Mouse (Mus musculus): ENCODE results near the gene Ube4a.

Ube4a gene

DNA sequence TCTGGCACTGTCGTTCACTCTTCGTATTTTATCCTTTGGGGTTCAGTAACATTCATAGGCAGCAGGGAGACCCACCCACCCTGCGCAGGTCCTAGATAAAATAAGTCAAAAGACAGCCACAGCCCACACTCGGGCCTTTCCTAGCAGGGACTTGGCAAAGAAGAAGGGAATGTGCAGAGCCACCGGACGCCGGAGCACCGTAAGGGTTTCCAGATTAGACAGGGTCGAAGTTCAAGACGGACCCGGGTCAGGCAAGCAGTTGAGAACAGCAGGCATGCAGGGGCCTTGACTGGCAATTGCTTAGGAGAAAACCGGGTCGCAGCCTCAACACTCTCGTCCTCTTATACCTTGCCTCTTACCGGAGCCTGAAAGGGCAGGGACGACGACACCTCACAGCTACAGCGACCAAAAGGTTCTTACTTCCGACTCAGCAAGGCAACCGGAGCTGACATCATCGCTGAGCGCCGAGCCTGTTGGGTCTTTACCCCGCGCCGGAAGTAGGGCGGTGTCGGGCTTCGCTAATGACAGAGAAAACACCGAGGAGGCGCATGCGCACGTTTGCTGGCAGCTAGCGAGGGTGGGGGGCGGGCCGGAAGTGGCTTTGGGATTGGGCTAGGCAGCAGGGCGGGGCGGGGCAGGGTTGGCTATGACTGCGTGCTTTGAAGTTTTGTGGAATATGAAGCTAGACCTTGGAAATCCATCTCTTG is at the start of gene Ube4a:
TSS of gene Ube4a (minus strand) at position 475 of the 707 bp plus-strand sequence.
- peak; percentile 99 for DNase-seq (ENCODE audit: low spot score)

DNA sequence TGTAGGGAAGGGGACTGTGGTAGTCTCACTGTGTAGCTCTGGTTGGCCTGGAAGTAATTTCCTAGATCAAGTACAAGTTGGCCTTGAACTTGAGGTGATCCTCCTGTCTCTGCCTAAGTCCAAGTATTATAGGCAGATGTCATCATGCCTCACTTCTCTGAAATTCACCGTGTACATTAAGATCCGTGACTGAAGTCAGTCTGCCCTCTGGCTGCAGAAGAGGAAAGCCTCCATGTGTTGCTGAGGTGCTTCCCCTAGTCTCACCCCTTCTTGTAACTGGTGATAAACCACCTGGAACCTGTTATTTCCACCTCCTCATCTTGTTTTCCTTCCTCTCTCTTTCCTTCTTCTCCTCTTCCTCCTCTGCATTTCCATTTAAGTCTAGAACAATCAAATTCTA is 49.5 kb upstream of the Ube4a start:
- DNase-seq (ENCODE audit: low spot score): no peak

DNA sequence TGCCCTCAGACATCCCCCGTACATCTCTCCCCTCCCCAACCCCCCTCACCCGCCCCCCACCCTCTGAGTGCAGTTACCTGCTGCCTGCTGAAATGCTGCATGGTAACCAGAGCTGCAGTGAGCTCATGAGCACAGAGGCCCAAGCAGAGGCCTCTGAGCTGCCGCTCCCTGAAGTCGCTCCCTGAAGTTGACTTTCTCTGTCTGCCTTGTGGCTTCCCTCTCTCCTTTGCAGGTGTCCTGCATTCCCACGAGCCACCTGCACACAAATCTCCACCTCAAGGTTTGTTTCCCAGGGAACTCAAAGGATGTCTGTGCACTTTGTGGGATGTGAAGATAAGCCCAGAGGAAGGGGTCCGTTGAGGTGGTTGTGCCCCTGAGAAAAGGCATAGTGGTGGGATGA is 45.9 kb upstream of the Ube4a start:
- DNase-seq (ENCODE audit: low spot score): no peak

DNA sequence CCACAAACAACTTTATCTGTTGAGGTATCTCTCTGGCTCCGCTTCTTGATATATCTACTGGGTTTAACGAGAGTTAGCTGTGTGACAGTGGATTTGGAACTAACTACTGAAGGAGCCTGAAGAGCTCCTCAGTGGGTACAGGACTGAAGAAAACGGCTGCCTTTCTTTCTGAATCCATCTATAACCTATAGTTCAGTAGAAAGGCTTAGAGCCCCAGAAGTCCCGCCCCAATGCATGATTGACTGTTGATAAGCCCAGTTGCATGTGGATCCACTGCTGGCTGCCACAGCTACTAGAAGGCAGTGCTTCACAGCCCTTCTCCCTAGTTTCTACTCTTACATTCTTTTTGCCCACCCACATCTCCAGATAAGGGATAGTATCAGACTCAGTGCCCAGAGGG is 45.1 kb upstream of the Ube4a start:
- DNase-seq (ENCODE audit: low spot score): no peak

DNA sequence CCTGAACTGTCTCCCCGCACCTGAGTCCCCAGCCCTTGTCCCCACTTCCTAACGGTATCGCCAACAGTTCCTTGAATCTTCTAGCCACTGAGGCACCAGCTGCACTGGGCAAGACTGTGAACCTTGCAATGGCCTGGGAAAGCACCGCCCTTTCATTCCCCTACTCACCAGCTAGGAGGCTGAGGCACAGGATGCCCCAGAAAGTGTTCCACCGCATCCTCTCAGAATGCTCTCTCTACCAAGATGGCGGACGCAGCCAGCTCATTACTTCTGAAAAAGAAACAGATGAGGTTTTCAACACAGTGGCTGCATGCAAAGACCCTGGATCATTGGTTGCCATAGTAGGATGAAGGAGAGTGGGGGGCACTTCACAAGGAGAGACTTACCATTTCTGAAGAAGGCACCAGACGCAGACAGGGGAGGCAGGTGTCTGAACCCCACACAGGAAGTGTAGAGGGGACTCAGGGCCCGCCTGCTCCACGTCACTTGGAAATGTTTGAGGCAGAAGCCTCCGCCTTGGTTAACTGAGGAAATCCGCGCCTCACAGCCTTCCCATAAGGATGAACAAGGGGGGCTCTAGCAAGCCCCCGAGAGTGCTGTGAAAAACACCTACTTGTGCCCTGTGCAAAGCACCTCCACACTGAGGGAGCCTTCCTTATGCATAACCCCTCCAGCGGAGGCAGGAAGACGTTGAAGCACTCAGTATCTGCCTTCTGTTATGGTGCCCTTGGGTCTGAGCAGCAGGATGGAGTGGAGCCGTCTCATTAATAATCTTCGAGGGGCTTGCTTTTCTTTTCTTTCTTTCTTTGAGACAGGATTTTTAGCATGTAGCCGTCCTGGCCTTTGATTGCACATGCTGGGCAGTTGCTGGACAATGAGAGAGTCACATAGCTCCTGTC is 44.0 kb upstream of the Ube4a start, which contains the start of gene Cd3e:
TSS of gene Cd3e (minus strand) at position 448 of the 899 bp plus-strand sequence.
- DNase-seq (ENCODE audit: low spot score): no peak

DNA sequence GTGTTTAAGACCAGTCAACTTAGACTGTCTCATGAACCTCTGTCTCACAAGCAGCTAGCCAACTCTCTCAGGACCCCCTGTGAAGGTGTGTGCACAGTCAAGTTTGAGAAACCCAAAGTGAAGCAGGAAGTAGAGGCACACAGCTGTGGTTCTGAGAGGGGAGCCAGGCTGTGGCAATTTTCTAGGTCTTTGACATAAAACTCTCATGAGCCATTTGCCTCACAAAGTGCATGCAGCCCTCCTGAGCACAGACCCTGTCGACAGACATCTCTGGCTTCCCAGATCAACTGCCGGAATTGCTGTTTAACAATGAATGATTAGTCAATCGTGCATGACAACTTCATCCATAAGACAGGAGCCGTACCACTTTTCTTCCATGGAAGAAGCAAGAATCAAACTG is 42.9 kb upstream of the Ube4a start:
- DNase-seq (ENCODE audit: low spot score): no peak

DNA sequence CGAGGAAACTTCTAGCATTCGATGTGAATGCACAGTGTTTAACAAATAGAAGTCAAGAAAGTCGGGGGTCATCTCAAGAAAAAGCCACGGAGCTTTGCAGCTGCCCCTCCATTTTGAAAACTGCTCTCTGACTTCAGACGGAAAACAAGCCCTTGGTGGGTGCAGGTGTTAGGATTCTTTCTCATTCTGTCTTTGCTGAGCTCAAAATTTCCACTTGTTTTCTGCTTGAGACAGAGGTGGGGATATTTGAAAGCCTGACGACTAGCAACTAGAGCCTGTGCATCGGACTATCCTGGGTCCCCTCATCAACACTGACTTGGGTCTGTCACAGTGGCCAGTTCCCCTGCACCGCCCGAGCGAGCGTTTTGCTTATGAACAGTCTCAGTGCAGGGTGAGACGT is 42.0 kb upstream of the Ube4a start:
- DNase-seq (ENCODE audit: low spot score): no peak

DNA sequence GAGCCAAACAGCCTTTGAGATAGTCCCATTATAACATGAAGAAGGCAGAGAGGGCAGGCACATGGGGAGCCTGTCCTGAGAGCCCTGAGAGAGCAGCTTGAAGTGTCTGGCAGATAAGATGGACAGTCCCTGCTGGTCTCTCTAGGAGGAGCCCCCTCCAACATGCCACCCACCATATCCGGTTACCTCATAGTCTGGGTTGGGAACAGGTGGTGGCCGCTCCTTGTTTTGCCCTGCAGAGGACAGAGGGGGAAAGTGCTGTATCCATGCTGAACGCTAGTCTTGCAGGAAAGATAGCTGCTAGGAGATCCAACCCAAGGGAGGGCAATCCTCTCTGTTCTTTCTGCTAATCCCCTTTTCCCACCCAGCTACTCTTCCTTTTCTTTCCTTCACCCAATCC is 34.8 kb upstream of the Ube4a start:
- no peak for DNase-seq (ENCODE audit: low spot score)

DNA sequence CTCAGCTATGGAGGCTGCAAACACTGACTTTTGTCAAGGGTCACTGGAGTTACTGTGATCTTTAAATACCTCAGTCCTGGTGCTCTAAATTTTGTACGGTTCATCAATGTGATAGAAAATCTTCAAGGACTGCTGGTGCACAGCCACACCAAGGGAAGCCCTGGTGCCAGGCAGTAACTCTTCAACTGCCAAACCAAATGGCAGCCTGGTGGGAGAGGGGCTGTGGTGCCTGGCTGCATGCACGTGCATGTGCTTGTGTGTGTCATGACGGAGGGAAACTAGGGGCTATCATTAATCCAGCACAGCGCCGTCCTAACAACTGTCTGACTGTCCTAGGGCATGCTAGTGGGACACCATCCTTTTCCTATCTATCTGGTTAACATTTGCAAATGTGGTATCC is 34.4 kb upstream of the Ube4a start:
- DNase-seq (ENCODE audit: low spot score): no peak

DNA sequence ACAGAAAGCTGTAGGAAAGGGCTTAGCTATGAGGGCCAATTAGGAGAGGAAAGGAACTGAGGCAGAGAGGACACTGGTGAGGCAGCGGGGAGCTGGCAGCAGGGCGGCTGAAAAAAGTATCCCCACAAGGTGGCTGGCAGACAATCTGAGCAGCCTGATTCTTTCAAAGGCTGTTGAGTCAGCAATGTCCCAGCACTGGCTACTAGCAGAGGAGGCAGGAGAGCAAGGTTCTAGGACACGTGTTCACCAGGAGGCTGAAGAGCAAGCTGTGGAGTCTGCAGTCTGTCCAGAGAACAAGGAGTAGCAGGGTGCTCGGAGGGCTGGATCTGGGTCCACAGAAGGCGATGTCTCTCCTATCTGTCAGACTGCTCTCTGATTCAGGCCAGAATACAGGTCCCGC is 33.8 kb upstream of the Ube4a start:
- DNase-seq (ENCODE audit: low spot score): peak; percentile 6

DNA sequence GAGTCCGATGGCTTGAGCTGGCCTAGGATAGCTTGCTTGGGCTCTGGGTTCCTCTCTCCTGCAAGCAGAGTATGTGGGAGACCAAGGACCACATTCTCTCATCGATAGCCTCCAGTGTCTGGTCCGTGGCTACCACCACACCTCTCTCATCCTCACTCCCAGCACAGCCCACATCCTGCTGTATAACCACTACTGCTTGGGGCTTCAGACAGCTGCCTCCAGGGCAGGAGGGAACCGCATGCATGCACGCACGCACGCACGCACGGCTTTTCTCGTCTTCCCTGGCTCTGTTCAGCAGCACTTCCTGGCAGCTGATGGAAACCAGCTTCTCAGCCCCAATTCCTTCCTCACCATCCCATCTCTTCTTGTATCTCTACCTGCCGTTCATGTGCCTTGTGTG is 32.7 kb upstream of the Ube4a start:
- DNase-seq (ENCODE audit: low spot score): no peak

DNA sequence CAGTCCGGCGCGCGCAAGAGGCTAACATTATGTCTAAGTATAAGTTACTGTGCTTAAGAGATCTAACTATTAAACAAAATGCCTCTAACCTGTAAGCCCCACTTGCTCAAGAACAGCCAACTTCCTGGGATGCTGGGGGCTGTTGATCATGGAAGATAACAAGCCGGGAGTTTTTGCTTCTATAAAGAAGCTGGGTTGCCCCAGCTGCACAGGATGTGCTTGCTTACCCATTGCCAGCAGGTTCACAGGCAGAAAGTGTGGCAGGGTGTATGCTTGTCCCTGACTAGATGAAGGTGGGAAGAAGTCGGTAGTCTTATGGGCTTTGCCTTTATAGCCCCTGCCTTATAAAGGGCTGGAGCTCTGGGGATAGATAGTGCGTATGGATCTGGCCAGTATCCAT is 31.2 kb upstream of the Ube4a start:
- DNase-seq (ENCODE audit: low spot score): no peak

DNA sequence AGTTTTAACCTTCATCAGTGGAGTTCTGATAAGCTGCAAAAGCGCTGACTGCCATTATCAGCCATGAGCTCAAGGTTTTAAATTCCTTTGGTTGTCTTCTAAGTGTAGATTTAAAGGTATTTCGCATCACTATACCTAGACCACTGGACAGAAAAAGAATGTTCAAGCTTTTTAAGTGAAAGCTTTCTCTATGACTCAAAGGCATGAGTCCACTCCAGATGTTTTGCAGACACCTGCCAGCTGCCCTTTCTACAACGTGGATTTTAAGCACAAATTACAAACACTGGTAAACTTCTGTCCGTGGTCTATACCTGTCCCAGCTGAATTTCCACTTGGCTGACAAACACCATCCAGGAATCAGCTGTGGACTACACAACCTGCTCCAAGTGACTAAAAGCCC is 29.6 kb upstream of the Ube4a start:
- DNase-seq (ENCODE audit: low spot score): no peak

DNA sequence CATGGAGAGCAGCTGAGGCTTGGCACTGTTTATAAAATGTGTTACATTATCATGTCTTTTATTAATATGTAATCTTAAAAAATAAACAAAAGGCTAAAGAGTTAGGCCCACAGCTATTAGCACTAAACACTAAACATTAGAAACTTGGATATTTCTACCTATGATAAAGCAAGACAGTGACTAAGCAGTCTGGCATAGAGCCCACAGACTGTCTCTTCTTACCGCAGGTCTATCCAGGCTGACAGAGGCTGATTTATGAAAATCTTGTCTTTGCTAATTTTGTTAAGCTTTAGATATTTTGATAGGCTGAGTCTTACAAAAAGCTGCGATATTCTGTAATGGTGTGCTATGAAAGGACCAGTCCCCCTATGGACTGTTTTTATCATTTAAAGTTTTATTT is 27.9 kb upstream of the Ube4a start:
- no peak for DNase-seq (ENCODE audit: low spot score)

DNA sequence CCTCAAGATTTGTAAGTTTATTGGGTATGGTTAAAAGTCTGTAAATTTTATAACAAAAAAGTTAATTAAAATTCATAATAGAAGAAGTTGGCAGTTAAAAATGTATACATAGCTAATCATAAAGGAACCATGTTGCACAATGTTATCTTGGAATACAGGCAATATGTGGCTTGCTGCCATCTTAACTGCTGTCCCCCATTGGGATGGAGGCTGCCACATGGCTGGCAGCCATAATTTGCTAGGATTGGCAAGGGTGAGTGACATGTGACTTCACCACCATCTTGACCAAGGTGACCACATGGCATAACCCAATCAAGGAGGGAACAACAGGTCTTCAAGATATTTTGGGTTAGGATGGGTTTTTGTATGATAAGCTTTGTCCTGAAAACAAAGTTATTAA is 26.9 kb upstream of the Ube4a start:
- DNase-seq (ENCODE audit: low spot score): no peak

DNA sequence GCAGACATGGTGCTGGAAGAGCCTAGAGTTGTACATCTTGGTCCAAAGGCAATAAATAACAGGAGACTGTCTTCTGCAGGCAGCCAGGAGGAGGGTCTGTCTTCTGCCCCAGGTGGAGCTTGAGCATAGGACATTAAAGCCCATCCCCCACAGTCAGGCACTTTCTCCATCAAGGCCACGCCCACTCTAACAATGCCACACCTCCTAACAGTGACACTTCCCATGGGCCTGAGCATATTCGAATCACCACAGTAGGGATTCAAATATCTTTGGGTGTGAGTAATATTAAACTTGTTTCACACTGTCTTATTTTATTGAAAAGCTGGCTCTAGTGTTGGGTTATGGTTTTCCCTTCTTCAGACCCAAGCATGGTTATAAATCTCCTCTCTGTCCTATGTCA is 26.4 kb upstream of the Ube4a start:
- no peak for DNase-seq (ENCODE audit: low spot score)

DNA sequence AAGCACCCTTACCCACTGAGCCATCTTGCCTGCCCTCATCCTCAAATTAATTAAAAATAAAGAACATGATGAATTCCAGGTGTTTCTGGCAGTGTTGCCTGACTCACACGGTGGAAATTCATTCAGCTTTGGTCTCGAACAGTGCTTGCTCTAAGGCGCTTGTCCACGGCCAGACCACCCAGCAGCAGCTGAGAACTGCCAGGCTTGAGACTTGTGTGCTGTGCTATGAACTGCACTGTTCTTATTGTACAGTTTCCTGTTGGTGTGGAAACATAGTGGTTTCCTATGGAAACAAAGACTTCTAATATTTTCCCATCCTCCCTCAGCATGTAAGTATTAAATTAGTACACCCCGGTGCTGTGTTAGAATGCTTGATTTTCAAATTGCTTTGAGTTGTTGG is 21.6 kb upstream of the Ube4a start:
- no peak for DNase-seq (ENCODE audit: low spot score)

DNA sequence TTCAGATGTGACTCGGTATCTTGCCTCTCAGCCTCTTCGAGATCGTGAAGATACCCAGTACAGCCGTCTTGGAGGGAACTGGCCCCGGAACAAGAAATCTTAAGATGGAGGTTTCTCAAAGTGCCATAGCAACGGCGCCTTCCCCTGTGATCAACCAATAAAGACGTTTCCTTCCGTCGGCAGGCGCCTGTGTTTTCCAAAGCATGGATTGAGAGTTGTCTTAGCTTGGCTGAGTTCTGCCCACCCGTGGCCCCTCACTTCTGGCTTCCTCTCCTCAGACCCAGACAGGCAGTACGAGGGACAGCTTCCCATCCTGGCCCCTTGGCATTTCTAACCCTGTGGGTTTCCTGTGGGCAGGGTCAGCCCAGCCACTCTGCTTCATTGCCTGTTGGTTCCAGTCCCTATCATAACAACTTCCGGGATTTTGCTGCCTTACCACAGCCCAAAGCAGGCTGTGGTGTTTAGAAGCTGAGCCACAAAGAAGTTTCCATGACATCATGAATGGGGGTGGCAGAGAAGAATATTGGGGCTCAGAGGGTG is 20.9 kb upstream of the Ube4a start:
- DNase-seq (ENCODE audit: low spot score): peak; percentile 7

DNA sequence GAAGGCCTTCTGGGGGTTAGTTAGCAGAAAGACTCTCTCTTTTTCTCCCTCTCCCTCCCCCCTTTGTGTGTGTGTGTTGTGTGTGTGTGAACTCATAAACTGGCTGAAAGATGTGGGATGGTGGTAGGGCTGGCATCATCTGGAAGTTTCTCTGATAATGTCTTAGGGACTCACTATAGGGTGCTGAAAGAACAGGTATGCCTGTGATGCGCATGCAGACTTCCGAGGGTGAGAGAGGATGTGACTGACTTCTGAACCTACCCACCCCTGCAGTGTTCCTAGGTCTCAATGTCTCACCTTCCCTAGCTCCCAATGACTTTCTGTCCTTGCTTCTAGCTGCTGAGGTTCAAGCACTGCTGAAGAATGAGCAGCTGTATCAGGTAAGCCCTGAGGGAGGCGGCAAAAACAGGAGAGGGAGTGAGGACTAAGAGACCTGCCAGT is 20.3 kb upstream of the Ube4a start:
- no peak for DNase-seq (ENCODE audit: low spot score)

DNA sequence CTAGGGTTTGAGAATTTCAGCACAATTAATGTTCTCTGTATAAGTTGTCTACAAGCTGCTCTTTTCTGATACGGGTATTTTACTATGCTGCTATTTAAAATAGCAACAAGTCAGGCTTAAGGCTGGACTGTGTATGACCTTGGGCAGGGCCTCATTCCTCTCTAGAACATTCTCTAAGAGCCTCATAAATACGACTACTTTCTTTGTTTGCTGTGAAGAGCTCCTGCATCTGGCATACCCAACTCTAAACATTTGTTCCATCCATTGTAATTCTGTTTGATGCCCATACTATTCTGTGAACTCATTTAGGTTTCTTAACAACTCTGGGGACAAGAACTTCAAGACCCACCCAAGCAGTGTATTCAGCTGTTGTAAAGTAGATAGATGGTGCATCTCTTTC is 17.6 kb upstream of the Ube4a start:
- no peak for DNase-seq (ENCODE audit: low spot score)

DNA sequence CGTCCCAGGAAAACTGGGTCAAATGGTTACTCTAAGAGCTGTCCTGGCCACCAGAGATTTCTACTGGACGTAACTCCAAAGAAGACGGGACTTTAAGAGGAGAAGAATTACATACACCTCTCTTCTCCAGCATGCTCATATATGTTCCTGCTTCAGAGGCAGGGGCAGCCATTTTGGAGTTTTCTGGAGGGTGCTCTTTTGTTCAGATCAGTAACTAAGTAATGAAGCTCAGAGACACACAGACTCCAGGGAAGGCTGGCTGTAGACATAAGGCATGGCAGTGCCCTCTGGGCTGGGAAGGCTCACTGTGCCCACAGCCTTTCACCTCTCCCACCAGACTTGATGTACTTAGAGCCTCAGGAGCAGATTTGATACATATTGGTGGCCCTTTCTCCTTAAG is 17.1 kb upstream of the Ube4a start:
- DNase-seq (ENCODE audit: low spot score): no peak

DNA sequence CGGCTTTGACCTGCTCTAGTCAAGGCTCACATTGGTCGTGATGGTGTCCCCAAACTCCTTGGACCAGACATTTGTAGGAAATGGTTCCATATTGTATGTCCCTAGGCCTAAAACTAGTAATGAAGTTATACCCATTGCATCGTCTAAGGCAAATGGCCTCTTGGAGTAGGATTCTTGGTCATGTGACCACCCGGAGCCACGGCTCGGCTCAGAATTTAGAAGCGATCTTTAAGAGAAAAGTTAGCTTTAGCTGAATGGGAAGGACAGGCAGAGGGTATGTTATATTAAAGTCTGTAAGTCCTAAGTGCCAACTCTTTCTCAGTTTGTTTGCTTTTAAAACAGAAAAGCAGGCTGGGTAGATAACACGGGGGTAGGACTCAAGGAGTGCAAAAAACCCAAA is 16.7 kb upstream of the Ube4a start:
- DNase-seq (ENCODE audit: low spot score): no peak

DNA sequence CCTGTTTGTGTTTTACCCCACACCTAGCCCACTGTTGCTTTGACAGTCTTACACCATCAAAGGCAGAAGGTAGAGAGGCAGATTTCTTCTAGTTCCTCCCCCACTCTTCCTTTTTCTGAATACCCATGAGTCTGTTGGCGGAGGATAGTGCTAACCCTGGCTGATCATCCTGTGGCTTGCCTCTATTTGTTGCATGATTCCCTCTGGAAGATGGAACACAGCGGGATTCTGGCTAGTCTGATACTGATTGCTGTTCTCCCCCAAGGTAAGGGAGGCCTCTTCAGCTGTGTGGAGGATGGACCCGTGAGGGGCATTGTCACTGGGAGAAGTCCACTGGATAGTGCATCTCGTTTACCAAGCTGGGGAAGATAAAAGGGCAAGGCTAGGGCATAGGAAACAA is 16.3 kb upstream of the Ube4a start, which contains the start of gene Cd3d:
TSS of gene Cd3d (plus strand) at position 111 of the 400 bp plus-strand sequence.
- no peak for DNase-seq (ENCODE audit: low spot score)

Measured in layer of hippocampus, adult 11-12 months (tissue).